In genomic region chr5:138622645-138623477, GRCm38 (mm10) we compare ENCODE assay signal across 8 mouse cellular contexts. TPM values are rescaled to one million over a fixed set of nuclear protein-coding genes. Genes with fewer than 3 reads are reported as not detected.
DNase-seq lines count a peak whose midpoint lies in the region; ATAC-seq and TF ChIP-seq lines count a peak whose summit lies in the region.

Gene A430033K04Rik, plus strand, starts transcription at chr5:138622859.

- peak within 1 kb of the TSS; percentile 84 for H3K4me2 ChIP-seq in forebrain, embryonic 16.5 days (ENCODE audit: low read length)
- H3K4me2 ChIP-seq in lung, embryonic 14.5 days: peak within 1 kb of the TSS; percentile 86

- under 1% methylated on average over 30 of the region's 30 CpGs for WGBS in forebrain, embryonic 16.5 days
- under 1% methylated on average over 30 of the region's 30 CpGs for WGBS in lung, embryonic 14.5 days
- WGBS in olfactory bulb, adult 2 months: under 1% methylated on average over 30 of the region's 30 CpGs
- 1% methylated on average over 30 of the region's 30 CpGs for WGBS in thymus, adult 2 months

- H3K27ac ChIP-seq in forebrain, embryonic 16.5 days (ENCODE audit: low read length): peak within 1 kb of the TSS; percentile 95
- peak within 1 kb of the TSS; percentile 97 for H3K27ac ChIP-seq in layer of hippocampus, adult 2 months
- H3K27ac ChIP-seq in lung, embryonic 14.5 days (ENCODE audit: low read depth): peak within 1 kb of the TSS; percentile 92
- peak within 1 kb of the TSS; percentile 82 for H3K27ac ChIP-seq in olfactory bulb, adult 2 months (ENCODE audit: insufficient read depth, low read depth, low read length)
- peak within 1 kb of the TSS; percentile 42; the same call in 1 of the 2 replicates for H3K27ac ChIP-seq in thymus, adult 2 months (ENCODE audit: control insufficient read depth, insufficient read depth, low read length)

- peak; percentile 70; the same call in 1 of the 2 replicates for TF ChIP-seq POLR2A in olfactory bulb, adult 2 months (IDR thresholded peaks at IDR 0.05; ENCODE audit: insufficient read depth, low read depth, low read length)
- peak; percentile 29; the same call in 1 of the 2 replicates for TF ChIP-seq POLR2A in thymus, adult 2 months (IDR thresholded peaks at IDR 0.05; ENCODE audit: control insufficient read depth, extremely low read depth, insufficient read depth, low read length, poor library complexity)

- intact Hi-C loops in heart, postnatal 36 days (cut with DNase I): loop anchor here (5.0 kb wide), 1 partner anchor 366 kb away; the partner anchor contains the start of gene Lamtor4

- H3K4me3 ChIP-seq in G1E (ENCODE audit: low read depth, low read length): peak within 1 kb of the TSS; percentile 94
- H3K4me3 ChIP-seq in forebrain, embryonic 16.5 days (replicated peaks; ENCODE audit: low read length): peak within 1 kb of the TSS; percentile 81
- H3K4me3 ChIP-seq in layer of hippocampus, adult 2 months: peak within 1 kb of the TSS; percentile 92
- H3K4me3 ChIP-seq in lung, embryonic 14.5 days (ENCODE audit: low read depth, low read length): peak within 1 kb of the TSS; percentile 73
- H3K4me3 ChIP-seq in olfactory bulb, adult 2 months (ENCODE audit: insufficient read depth, low read depth, low read length): peak within 1 kb of the TSS; percentile 76
- H3K4me3 ChIP-seq in thymus, adult 2 months (ENCODE audit: control insufficient read depth, insufficient read depth, low read length): peak within 1 kb of the TSS; percentile 81

- ATAC-seq in G1E (ENCODE audit: extremely low read depth, insufficient number of reproducible peaks, low FRiP score, poor library complexity, severe bottlenecking): peak; percentile 86
- ATAC-seq in forebrain, embryonic 16.5 days: peak; percentile 93
- peak; percentile 93 for ATAC-seq in lung, embryonic 14.5 days (ENCODE audit: insufficient read depth)

- H3K9me3 ChIP-seq in G1E (replicated peaks): no peaks in the 10 kb centered on the region
- H3K9me3 ChIP-seq in forebrain, embryonic 16.5 days (ENCODE audit: control insufficient read depth, low read length): peaks cover 5% of the 10 kb centered on the region; the same call in 1 of the 2 replicates
- H3K9me3 ChIP-seq in lung, embryonic 14.5 days (ENCODE audit: low read depth, low read length): peaks cover 8% of the 10 kb centered on the region; the same call in 1 of the 2 replicates

- H3K4me1 ChIP-seq in G1E (ENCODE audit: insufficient read depth, low read depth, low read length): peaks cover 19% of the 10 kb centered on the region
- peaks cover 32% of the 10 kb centered on the region for H3K4me1 ChIP-seq in forebrain, embryonic 16.5 days (replicated peaks; ENCODE audit: control insufficient read depth, insufficient read depth, low read length)
- peaks cover 15% of the 10 kb centered on the region for H3K4me1 ChIP-seq in lung, embryonic 14.5 days (ENCODE audit: insufficient read depth)
- 0 out of 2 replicates have a peak, but pooled peaks cover 2% of the 10 kb centered on the region for H3K4me1 ChIP-seq in olfactory bulb, adult 2 months (ENCODE audit: control insufficient read depth, insufficient read depth, low read length)
- peaks cover 6% of the 10 kb centered on the region for H3K4me1 ChIP-seq in thymus, adult 2 months (replicated peaks; ENCODE audit: control insufficient read depth, insufficient read depth, low read length)

- DNase-seq in G1E (ENCODE audit: low spot score): peak; percentile 92
- peak; percentile 94 for DNase-seq in cerebellum, adult 18-20 months
- peak; percentile 92 for DNase-seq in heart, postnatal 36 days
- peak; percentile 93 to 96 for DNase-seq in layer of hippocampus, adult 2 months (ENCODE audit: low spot score in 2 of 2)
- peak; percentile 98 for DNase-seq in lung, embryonic 14.5 days
- DNase-seq in thymus, adult 2 months: peak; percentile 94

- peaks cover 8% of the 10 kb centered on the region for H3K36me3 ChIP-seq in G1E (replicated peaks)
- peaks cover 6% of the 10 kb centered on the region for H3K36me3 ChIP-seq in forebrain, embryonic 16.5 days (ENCODE audit: control insufficient read depth, insufficient read depth)
- H3K36me3 ChIP-seq in lung, embryonic 14.5 days (ENCODE audit: insufficient read depth): peaks cover 8% of the 10 kb centered on the region; the same call in 1 of the 2 replicates
- H3K36me3 ChIP-seq in thymus, adult 2 months (ENCODE audit: control insufficient read depth, insufficient read depth, low read length): no peaks in the 10 kb centered on the region

- H3K9ac ChIP-seq in forebrain, embryonic 16.5 days (replicated peaks; ENCODE audit: low read depth, low read length): peak within 1 kb of the TSS; percentile 97
- peak within 1 kb of the TSS; percentile 82 for H3K9ac ChIP-seq in lung, embryonic 14.5 days

- TF ChIP-seq CTCF in G1E (IDR thresholded peaks at IDR 0.05; ENCODE audit: low read depth, low read length): no peak
- no peak for TF ChIP-seq CTCF in layer of hippocampus, adult 2 months (conservative IDR thresholded peaks at IDR 0.05)
- TF ChIP-seq CTCF in lung, embryonic 14.5 days (IDR thresholded peaks at IDR 0.05; ENCODE audit: low read depth): no peak
- no peak for TF ChIP-seq CTCF in olfactory bulb, adult 2 months (IDR thresholded peaks at IDR 0.05; ENCODE audit: insufficient read depth, low read depth, low read length)
- TF ChIP-seq CTCF in thymus, adult 2 months (IDR thresholded peaks at IDR 0.05; ENCODE audit: borderline replicate concordance, control insufficient read depth, extremely low read depth, insufficient read depth, low read length, poor library complexity): no peak

- no peaks in the 10 kb centered on the region for H3K27me3 ChIP-seq in G1E (ENCODE audit: insufficient read depth, low read length)
- H3K27me3 ChIP-seq in forebrain, embryonic 16.5 days (replicated peaks; ENCODE audit: control insufficient read depth, insufficient read depth, low read length): no peaks in the 10 kb centered on the region
- no peaks in the 10 kb centered on the region for H3K27me3 ChIP-seq in lung, embryonic 14.5 days (ENCODE audit: insufficient read depth, low read length)
- H3K27me3 ChIP-seq in thymus, adult 2 months (ENCODE audit: control insufficient read depth, insufficient read depth, low read length): no peaks in the 10 kb centered on the region

RNA-seq across cellular contexts. Expression of gene A430033K04Rik, which starts in this region (rescaled TPM):
- 10.3 and 12.4 TPM in 2 replicates for total RNA-seq in G1E (2014; fragmentation: Nextera tagmentation)
- total RNA-seq in G1E (2017): 8.6 and 9.6 TPM in 2 replicates
- 0.45 and 0.62 TPM in 2 replicates for polyA plus RNA-seq in G1E (2012)
- polyA plus RNA-seq in forebrain, embryonic 16.5 days (2015; fragmentation: Nextera tagmentation; extraction: Ambion mirVana): 27.7 and 28.4 TPM in 2 replicates
- total RNA-seq in heart, postnatal 36 days (2021): 1 to 10 TPM; 4.1 to 4.7 TPM
- total RNA-seq in layer of hippocampus, adult 2 months (2021): 10 to 100 TPM; 17.1 to 18.2 TPM
- 12.8 and 14.0 TPM in 2 replicates for polyA plus RNA-seq in lung, embryonic 14.5 days (2014; fragmentation: Nextera tagmentation; extraction: Ambion mirVana)
- polyA plus RNA-seq in olfactory bulb, adult 2 months (2012; ENCODE audit: insufficient read depth, insufficient read length, low replicate concordance, missing spikeins): not detected in 2 replicates
- 3.6 and 4.1 TPM in 2 replicates for polyA plus RNA-seq in thymus, adult 2 months (2012; rRNA removed)

Comparison
In these comparisons a context has a peak if more than half of its experiments do, and no peak if none do; other contexts are left out.
1. Peak in every context shown above with its lines: DNase-seq, ATAC-seq, H3K4me3 ChIP-seq and H3K27ac ChIP-seq.
2. H3K27ac ChIP-seq: peak in every context shown above with its lines; median percentile 97 in layer of hippocampus, adult 2 months; 95 in forebrain, embryonic 16.5 days; 92 in lung, embryonic 14.5 days; 82 in olfactory bulb, adult 2 months; 42 in thymus, adult 2 months.